Mouse (Mus musculus) left cerebral cortex, adult 9 months (tissue): ENCODE data around the gene Men1.
"Not testable (repeated sequence)": the region's sequence is repeated elsewhere in the genome, so short reads cannot be mapped to it uniquely, and the experiment has no call there.

Source experiments
- DNase-seq, 2 experiments: peaks; one replicate each; pipeline ENCODE4 v3.0.0; 2022; ENCODE audit warnings: low spot score in 2 of 2

Men1 gene

DNA sequence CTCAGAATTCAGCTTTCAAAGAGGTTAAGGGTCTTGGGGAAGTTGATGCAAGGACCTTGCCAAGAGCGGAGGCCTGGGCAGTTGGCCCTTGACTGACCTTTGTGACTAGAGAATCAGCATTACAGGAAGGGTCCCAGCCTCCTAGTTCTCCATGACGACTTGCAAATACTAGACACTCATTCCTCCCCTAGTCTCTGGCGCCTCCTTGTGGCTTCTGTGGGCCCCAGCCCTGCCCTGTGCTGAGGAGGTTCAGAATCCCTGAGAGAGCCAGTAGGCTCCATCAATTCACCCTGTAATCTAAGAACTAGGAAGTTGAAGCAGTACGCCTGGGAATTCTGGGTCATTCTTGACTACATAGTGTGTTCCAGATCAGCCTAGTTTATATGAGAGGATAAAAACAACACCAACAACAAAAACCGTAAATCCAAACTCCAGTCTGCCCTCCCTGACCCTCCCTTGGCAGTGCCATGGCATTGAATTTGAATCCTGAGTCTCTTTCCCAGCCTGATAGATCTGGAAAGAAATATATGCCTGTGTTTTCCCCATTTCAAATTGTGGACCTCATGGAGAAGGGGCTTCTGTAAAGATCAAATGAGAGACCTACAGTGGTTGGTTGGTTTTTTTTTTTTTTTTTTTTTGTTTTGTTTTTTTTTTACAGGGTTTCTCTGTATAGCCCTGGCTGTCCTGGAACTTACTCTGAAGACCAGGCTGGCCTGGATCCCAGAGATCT is 29.8 kb upstream of the Men1 start:
- peak; percentile 39 to 89 for DNase-seq

DNA sequence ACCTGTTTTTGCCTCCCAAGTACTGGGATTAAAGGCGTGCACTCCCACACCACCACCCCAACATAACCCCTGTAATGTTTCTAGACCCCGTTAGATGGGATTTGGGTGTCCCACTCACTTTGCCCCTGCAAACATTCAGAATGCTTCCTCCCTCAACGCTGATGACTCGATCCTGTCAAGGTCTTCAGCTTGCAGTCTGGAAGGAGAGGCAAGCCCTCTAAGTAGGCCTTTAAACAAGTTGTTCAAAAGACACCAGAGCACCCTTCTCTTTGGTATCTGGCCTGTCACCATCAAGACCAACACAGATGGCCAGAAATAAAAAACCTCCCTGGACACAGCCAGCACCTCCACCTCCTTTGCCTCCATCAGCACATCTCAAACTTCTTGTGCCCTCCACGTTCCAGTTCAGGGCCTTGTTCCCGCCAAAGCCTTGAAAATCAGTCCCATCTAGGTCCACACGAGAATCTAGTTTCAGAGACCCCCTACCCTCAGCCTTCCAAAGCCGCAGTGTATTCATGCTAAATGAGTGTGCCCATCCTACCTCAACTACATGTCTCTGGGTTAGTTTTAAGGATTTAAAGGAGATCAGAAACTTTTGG is 29.2 kb upstream of the Men1 start:
- DNase-seq = no peak

DNA sequence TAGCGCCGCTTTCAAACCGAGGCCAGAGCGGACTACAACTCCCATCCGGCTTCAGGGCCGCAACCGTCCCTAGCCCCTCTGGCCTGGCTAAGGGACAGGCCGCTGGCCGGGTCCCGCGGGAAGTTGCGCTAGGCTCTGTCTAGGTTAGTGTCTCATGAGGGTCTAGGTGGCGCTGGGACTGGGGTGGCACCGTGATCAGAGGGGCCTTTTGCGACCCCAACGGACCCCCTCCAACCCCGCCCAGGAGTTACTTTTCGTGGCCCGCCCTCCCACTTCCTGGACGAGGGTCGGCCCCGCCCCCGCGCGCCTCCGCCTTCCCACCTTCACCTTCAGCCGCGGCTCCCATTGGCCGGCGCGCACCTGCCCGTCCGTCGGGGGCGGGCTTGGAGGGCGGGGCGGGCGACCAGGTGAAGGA is 28.6 kb upstream of the Men1 start, which contains the start of gene Cdc42bpg:
Gene Cdc42bpg (plus strand): TSS at position 320 of the 415 bp plus-strand sequence.
- no peak for DNase-seq

DNA sequence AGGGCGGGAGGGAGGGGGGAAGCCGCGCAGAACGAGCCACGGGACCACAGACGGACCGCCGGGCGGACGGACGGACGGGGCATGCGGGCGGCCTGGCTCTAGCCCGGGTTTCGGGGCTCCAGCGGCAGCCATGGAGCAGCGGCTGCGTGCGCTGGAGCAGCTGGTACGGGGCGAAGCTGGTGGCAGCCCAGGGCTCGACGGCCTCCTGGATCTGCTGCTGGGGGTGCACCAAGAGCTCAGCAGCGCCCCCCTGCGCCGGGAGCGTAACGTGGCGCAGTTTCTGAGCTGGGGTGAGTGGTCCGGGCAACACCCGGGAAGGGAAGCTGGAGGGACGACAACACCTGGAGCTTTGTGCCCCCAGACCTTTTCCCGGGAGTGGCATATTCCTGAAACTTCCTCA is 28.2 kb upstream of the Men1 start:
- DNase-seq = no peak

- DNase-seq = no peak
These were observed 26.8 kb upstream of the Men1 start for GRCm38 (mm10) chr19:6307733-6308531.

DNA sequence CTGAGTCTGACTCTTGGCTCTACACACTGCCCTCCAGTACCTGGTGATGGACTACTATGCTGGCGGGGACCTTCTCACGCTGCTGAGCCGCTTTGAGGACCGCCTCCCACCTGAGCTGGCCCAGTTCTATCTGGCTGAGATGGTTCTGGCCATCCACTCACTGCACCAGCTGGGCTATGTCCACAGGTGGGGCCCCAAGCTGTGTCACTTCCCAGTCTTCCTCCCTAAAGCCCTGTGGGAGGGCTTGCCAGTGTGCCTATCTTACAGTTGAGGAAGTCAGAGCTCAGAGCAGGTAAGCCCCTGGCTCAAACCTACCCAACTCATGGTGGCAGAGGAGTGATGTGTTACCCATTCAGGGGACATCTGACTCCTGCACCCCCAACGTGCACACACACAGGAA is 24.6 kb upstream of the Men1 start:
- DNase-seq = no peak

- not testable (repeated sequence) for DNase-seq
These were observed 23.0 kb upstream of the Men1 start for GRCm38 (mm10) chr19:6311783-6312182.

DNA sequence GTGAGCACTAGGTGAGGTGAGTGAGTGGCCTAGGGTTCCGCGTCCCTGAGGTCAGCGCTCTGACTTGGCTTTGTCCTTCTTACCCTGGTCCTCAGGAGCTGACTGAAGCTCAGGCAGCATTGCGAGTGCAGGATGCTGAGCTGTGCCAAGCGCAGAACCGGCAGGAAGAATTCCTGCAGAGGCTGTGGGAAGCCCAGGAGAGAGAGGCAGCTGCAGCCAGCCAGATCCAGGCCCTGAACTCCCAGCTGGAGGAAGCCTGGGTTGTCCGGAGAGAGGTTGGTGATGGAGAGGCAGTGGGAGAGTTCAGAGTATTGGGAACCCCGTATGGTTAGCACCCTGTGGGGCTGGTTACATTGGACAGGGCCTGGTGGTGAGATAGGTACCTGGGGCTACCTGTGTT is 21.0 kb upstream of the Men1 start:
- no peak for DNase-seq

GRCm38 (mm10) chr19:6314513-6314912 is 20.3 kb upstream of the Men1 start:
- no peak for DNase-seq

DNA sequence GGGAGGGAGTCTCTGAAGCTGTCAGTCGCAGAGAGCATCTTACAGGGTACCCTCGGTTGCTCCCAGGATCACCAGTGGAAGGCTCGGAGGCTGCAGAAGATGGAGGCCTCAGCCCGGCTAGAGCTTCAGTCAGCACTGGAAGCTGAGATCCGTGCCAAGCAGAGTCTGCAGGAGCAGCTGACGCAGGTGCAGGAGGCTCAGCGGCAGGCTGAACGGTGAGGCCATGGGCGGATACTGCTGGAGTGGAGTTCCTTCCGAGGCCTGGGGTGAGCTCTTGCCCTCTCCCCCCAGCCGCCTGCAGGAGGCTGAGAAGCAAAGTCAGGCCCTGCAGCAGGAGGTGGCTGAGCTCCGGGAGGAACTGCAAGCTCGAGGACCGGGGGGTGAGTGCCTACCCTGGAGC is 19.2 kb upstream of the Men1 start:
- DNase-seq = no peak

GRCm38 (mm10) chr19:6318145-6318544 is 16.6 kb upstream of the Men1 start:
- no peak for DNase-seq

- DNase-seq = no peak
These were observed 13.4 kb upstream of the Men1 start for GRCm38 (mm10) chr19:6321358-6321757.

- no peak for DNase-seq
These were observed 12.8 kb upstream of the Men1 start for GRCm38 (mm10) chr19:6321786-6322621.

- DNase-seq = no peak
These were observed 10.0 kb upstream of the Men1 start for GRCm38 (mm10) chr19:6324751-6325150.

DNA sequence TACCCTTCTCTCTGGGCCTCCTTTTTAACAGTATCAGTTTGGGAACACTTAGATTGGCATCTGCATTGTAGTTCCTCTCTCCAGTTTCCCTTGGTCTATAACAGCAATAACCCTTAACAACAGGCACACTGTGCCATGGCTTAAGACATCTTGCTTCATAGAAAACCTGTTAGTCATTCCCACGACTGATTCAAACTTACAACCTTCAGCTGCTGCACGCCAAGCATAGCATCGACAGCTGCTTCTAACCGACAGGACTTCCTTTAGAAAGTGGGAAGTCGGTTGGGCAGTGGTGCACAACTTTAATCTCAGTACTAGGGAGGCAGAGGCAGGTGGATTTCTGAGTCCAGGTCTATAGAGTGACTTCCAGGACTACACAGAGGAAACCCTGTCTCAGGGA is 3.6 kb upstream of the Men1 start:
- no peak for DNase-seq

DNA sequence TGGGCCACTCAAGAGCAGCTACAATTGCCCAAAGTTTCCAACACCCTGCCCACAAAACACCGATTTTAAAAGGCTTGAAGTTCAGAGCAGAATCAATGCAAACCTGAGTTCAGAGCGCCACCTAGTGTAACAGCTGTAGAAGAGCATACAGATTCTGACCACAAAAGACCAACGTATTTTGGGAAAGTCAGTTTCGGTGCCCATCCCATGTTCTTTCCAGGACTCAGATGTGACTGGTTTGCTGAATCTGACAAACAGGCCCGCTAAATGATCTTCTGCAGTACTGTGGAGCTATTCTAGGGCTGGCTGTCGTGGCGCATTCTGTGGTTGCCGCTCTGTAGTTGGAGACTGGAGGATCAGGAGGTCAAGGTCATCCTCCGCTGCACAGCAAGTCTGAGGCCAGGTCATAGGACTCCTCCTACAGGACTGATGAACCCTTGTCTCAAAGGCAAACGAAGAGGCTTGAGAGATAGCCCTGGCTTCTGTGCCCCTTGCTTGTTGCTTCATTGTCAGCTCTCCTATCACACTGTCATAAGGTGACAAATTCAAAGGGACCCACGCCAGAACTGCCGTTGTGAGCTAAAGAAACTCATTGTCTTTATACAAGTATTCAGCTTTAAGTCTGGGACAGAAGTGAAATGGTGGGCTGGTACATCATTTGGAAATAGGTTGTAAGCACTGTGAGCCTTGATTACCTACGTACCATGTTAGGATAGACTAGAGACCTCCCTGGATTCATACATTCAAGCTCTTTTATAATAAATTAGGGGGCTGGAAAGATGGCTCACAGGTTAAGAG is 2.9 kb upstream of the Men1 start:
- DNase-seq = no peak

DNA sequence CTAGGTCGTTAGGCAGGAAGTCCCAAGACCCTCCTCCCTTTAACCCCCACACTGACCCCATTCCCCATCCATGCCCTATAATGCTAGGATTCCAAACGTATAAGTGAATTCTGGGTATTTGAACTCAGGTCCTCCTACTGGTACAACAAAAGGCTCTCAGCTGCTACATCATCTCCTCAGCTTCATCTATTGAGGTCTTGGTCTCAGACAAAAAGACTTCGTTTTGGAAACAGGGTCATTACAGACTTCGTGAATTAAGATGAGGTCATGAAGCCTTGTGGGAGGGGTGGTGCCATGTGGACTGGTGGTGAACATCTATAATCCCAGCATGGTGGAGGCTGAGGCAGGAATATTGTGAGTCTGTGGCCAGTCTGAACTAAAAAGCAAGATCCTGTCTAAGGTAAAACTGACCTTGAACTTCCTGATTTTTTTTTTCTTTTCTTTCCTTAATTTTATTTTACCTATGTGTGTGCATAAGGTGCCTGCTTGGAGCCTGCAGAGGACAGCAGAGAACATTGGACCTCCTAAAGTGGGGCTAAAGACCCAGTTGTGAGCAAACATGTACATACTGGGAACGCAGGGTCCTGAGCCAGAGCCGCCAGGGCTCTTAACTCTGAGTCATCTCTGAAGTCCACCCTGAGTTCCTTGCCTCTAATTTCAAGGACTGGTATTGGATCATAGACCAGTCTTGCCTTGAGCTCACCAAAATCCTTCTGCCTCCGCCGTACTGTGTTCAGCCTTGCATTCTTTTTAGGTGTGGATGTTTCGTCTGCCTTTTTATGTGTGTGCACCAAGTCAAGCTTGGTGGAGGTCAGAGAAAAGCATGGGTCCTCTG is 801 bp upstream of the Men1 start:
- DNase-seq = no peak

DNA sequence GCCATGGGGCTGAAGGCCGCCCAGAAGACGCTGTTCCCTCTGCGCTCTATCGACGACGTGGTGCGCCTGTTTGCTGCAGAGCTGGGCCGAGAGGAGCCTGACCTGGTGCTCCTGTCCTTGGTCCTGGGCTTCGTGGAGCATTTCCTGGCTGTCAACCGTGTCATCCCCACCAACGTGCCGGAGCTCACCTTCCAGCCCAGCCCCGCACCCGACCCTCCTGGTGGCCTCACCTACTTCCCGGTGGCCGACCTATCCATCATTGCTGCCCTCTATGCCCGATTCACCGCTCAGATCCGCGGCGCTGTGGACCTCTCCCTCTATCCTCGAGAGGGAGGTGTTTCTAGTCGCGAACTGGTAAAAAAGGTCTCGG is 664 bp downstream of the Men1 start:
- no peak for DNase-seq

DNA sequence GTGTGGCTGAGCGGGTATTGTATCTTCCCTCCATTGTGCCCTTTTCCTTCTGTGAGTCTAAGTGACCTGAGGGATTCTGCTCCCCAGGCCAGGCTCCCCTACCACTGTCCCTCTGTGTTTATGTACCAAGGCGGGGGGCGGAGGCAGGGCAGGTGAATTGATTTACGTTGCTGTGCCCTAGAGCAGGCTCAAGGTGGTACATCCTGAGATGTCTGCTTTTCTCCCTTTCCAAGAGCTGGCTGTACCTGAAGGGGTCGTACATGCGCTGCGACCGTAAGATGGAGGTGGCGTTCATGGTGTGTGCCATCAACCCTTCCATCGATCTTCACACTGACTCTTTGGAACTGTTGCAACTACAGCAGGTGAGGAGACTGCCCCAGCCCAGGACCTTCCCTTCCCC is 2.1 kb downstream of the Men1 start:
- DNase-seq = no peak

- DNase-seq = no peak
These were observed 3.4 kb downstream of the Men1 start for GRCm38 (mm10) chr19:6338171-6338570.
